Mouse (Mus musculus): ENCODE data around the gene Srp72.
A peak's percentile ranks its signal among the peaks of the same experiment; 100 is the strongest.
"Not testable (repeated sequence)": the region's sequence is repeated elsewhere in the genome, so short reads cannot be mapped to it uniquely, and the experiment has no call there.

The Srp72 gene

DNA sequence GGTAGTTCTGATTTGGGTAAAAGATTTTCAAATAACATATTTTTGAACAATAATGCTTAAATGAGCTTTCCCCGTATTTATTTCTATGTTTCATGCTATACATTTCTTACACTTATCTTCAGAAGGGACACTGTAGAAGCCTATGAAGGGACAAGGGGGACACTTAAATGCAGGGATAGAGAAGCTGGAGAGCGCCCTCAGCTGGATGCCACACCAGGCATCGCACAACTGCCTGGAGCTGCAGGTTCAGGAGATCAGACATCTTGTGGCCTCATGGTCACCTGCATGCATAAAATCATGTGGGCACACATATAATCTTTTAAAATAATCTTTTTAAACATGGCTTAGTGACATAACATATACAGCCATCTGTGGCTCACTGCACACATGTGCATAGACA is 9.8 kb upstream of the Srp72 start:
- DNase-seq (ENCODE audit: low read depth), result no peak

DNA sequence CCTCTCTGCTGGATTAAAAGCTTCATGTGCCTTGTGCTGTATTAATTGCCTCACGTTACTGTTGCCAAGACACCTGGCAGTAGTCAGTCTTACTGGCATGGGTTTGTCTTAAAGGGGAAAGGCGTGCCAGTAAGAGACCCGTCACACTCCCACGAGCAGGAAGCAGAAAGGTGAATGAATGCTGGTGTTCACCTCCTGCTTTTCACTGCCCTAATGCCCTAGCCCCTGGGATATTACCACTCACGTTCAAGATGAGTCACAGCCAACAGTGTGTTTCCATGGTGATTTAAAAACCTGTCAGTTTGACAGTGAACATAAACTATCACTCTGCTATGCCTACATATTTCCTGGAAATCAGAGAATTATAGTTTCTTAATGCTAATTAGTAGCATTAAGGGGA is 5.2 kb upstream of the Srp72 start:
- no peak for DNase-seq (ENCODE audit: low read depth)

GRCm38 (mm10) chr5:76971115-76971514 is 3.4 kb upstream of the Srp72 start:
- DNase-seq (ENCODE audit: low read depth), result not testable (repeated sequence)

GRCm38 (mm10) chr5:76973488-76973887 is 995 bp upstream of the Srp72 start:
- DNase-seq (ENCODE audit: low read depth), result peak; percentile 39

DNA sequence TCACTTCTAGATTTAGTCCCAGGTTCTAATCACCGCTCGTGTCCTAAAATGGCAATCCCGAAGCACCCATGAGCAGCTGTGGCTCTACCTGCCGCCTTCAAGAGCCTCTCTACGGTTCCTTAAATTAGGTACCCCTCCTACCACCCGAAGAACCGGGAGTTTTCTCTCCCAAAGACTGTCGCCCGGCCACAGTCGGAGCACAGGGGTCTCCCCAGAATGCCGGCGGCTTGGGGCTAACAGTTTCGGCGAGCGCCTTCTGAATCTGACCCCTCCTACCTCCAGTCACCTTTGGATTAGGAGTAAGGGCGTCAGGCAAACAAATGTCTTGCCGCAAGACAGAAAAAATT is 303 bp upstream of the Srp72 start:
- DNase-seq (ENCODE audit: low read depth), result no peak

GRCm38 (mm10) chr5:76975736-76976135 is 1.3 kb downstream of the Srp72 start:
- peak; percentile 45 for DNase-seq (ENCODE audit: low read depth)

DNA sequence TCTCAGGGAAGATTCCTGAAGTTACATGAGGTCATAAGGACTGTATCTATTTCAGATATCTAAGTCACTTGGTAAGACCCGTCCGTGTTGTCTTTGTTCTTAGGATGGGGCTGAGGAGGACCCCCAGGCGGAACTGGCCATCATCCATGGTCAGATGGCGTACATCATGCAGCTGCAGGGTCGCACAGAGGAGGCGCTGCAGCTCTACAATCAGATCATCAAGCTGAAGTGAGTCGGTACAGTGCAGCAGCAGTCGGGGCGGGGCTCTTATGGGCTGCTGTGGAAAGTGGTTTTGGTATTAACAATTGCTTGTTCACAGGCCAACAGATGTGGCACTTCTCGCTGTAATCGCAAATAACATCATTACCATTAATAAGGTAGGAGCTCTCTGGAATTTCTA is 9.5 kb downstream of the Srp72 start:
- DNase-seq (ENCODE audit: low read depth), result no peak

DNA sequence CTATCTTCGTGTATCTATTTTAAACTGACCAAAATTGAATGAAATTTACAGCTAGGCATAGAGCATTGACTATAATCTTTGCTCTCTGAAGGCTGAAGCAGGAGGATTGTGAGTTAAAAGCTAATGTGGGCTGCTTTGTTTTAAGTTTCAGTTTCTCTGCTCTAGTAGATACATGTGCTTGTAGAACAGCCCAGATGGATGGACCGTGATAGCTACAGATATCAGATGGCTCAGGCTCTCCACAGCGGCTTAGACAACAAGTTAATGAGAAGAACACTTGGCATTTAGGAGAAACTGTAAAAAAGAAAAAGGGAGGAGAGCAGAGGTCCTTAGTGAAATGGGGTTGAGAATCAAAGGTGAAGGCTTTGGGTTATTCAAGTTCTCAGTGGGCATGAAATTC is 16.3 kb downstream of the Srp72 start:
- DNase-seq (ENCODE audit: low read depth), result no peak

- no peak for DNase-seq (ENCODE audit: low read depth)
These were observed 18.8 kb downstream of the Srp72 start for GRCm38 (mm10) chr5:76993174-76993814.

GRCm38 (mm10) chr5:76998416-76998815 is 23.9 kb downstream of the Srp72 start:
- DNase-seq (ENCODE audit: low read depth), result peak; percentile 37

DNA sequence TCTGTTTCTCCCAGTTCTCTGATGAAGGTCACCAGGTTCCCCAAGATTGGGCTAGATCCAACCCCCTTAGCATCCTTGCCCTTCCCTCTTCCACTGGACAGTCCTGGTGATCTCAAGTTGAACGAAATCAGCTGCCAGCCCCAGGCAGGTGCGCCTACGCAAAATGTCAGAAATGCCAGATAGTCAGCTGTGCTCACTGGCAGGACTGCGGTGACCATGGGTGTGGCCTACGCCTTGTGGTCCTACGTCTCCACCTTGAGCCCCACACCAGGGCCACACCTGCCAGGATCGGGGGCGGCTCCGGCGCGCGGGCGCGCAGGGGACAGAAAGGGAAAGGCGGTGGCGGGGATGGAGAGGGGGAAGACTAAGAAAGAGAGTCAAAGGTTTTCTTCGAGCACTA is 26.7 kb downstream of the Srp72 start:
- no peak for DNase-seq (ENCODE audit: low read depth)

DNA sequence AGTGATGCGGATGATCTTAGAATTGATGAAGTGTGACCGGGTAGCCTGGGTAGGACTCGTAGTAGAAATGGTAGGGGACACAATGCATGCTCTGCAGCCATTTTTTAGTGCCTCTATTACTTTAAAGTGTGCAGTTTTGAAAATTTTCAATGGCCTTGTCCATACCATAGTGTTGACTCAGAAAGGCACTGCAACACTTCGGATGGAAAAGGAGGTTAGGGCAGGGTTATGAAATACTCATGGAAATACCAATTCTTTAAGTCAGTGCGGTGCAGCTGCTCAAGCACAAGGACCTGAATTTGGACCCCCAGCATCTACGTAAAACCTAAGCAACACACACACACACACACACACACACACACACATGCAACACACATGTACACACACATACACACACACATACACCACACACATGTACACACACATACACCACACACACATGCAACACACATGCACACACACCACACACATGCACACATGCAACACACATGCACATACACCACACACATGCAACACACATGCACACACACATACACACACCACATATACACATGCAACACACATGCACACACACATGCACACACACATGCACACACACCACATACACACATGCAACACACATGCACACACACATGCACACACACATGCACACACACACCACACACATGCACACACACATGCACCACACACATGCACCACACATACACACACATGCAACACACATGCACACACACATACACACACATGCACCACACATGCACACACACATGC is 29.8 kb downstream of the Srp72 start, which contains the start of gene Arl9:
Gene Arl9 (plus strand): TSS at position 5 of the 771 bp plus-strand sequence.
- DNase-seq (ENCODE audit: low read depth), result no peak

- DNase-seq (ENCODE audit: low read depth), result no peak
These were observed 35.9 kb downstream of the Srp72 start for GRCm38 (mm10) chr5:77010352-77010751.

DNA sequence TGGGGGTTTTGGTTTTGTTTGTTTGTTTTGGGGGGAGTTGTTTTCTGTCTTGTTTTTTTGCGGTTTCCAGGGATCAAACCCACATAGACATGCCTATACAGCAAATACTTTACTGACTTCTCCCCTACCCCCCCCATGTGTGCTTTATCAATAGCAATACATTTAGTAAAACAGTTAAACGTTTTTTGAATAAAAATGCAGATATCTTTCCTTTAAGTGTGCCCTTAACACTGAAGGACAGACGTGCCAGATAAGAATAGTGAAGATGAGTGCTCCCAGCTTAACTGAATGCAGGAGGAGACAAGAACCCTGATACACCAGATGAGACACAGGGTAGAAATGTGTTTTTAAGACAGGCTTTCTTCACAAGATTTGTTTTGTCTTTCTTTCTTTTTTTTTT is 36.6 kb downstream of the Srp72 start:
- no peak for DNase-seq (ENCODE audit: low read depth)

- no peak for DNase-seq (ENCODE audit: low read depth)
These were observed 38.7 kb downstream of the Srp72 start for GRCm38 (mm10) chr5:77013171-77013570.

DNA sequence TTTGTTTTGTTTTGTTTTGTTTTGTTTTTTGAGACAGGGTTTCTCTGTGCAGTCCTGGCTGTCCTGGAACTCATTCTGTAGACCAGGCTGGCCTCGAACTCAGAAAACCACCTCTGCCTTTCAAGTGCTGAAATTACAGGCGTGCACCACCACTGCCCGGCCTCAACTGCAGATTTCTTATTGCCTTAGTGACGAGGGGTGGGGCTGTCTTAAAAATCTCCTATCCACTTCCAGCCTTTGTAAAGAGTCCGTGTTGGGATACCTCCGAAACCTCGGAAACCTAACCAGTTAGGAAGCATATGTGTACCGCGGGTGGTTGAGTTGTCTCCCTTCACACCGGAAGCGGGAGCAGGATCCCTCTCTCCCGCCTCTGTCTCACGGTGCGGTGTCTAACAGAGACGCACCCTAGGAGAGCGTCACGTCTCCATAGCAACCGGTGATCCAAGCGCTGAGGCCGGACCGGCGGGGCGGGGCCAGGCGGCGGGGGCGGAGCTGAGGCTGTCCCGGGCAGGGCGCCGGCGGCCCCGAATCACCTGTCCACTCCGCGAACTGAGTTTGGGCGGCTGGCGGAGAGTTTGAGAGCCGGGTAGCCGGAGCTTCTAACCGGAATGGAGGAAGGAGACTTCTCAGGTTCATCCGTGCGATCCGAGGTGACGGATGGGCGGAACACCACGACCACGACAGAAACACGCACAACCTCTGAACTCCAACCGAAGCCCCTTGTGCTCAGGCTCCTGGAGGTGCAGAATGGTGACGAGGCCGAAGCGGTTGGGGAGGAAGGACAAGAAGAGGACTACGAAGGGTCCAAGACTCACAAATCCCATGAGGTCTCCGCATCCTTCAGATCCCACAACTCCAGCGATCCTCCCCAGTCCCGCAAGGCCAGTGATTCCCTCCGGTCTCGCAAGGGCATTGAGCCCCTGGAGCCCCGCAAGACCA is 41.3 kb downstream of the Srp72 start, which contains the start of gene Thegl:
Gene Thegl (plus strand): TSS at position 480 of the 939 bp plus-strand sequence.
- DNase-seq (ENCODE audit: low read depth), result peak; percentile 86

- no peak for DNase-seq (ENCODE audit: low read depth)
These were observed 53.6 kb downstream of the Srp72 start for GRCm38 (mm10) chr5:77028034-77028433.

DNA sequence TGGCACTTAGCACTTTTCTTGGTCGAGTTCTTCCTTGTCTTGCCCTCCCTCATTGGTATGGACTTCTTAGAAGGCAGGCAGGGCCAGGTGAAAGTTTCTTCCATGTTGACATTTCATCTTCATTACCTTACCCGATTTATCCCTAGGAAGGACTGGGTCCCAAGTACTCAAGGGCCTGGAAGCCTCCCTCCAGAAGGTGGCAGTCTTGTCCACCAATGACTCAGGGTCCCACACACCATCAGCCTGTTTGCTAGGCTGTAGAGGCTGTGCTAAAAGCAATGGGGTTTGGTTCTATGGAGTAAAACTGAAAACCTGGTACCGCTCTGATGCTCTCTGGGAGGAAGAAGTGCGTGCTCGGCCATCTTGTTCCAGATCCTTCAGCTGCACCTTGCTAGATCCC is 55.3 kb downstream of the Srp72 start:
- DNase-seq (ENCODE audit: low read depth), result peak; percentile 74

- not testable (repeated sequence) for DNase-seq (ENCODE audit: low read depth)
These were observed 60.6 kb downstream of the Srp72 start for GRCm38 (mm10) chr5:77035101-77035500.

DNA sequence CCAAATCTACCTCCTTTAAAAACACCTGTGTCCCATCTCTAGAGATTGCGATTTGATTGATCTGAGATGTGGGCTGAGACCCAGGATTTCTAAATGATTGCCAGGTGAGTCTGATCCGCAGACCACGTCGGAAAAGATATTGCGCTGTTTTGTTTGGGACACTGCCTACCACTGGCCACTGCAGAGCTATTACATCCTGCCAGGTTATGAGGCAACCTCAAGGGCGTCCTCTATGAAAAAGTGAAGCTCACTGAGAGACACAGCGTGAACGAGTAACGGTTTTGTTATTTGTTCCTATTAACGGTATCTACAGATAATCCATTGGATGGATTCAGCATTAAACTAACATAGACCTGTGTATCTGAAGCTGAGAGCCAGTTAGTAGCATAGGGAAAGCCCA is 64.0 kb downstream of the Srp72 start:
- no peak for DNase-seq (ENCODE audit: low read depth)

DNA sequence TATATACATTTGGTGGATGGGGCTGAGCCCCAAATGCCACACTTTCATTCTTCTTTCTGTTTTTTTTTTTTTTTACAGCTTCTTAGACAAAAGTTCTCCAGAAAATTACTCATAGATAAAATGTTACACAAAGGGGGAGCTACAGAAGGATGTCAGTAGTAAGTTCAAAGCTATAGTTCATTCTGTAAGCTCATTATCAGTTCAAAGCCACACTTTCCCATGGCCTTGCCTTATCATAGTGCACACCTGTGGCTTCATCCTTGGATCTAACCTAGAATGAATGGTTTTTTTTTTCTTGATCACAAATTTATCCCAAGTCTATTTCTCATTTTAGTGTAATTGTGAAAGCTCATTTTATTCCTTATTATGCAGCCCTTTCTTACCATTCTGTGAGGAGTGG is 64.9 kb downstream of the Srp72 start:
- no peak for DNase-seq (ENCODE audit: low read depth)

DNA sequence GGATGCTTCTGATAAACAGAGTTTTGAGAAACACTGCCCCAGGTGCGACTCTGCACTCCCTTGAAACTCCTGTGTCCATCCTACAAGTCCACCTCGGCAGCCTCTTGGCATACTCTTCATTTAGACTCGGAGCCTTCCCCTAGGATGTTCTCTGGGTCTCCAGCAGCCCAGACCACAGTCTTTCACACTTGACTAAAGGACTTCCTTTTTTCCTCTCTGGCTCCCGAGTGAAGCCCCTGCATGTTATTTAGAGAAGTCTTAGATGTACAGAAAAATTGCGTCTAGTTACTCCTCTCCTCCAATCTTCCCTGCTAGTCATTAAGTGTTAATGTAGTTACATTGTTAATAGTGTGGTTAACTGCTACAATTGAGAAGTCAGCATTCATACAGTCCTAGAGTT is 69.9 kb downstream of the Srp72 start:
- DNase-seq (ENCODE audit: low read depth), result no peak
